Mouse (Mus musculus): ENCODE measurements around the gene Cyp2g1. TPM values are rescaled to one million over a fixed set of nuclear protein-coding genes. Genes with fewer than 3 reads are reported as not detected.
"Not testable (repeated sequence)": the region's sequence is repeated elsewhere in the genome, so short reads cannot be mapped to it uniquely, and the experiment has no call there.

Cyp2g1 gene
- not detected for total RNA-seq (2021)

DNA sequence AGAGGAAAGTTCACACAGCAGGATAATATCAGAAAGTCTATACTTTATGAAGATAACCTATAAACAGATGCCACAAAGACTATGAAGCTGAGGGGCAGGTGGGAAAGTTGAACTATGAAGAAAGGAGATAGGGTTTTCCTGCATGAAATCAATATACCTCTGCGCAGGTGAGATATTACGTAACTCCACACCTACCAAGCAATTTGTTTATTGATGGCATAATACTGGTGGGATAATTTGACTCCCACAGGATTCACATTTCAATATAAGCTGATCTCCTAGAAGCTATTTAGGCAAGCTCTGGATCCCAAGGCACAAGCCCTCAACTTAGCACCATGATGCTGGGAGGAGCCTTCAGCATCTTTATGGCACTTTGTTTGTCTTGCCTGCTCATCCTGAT is at the start of gene Cyp2g1:
Gene Cyp2g1, plus strand, starts transcription at position 301 of the 400 bp plus-strand sequence.
- DNase-seq (ENCODE audit: low spot score), result no peak
- intact Hi-C loops (cut with DNase I), result no loop called here

DNA sequence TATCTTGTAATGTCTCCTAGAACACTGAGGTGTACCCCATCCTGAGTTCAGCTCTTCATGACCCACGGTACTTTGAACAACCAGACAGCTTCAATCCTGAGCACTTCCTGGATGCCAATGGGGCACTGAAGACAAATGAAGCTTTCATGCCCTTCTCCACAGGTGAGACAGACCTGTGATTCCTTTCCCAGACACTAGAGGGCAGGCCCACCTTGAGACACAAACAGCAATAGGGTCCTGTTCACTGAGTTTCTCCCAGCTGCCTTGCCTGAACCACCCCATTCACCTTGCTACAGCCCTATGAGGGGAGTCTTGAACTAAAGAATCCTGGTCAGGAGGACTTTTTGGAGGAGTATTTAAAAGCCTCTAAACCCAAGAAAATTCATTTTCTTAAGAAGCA is 41.6 kb upstream of the Cyp2g1 start:
- DNase-seq (ENCODE audit: low spot score), result no peak
- intact Hi-C loops (cut with DNase I), result no loop called here

DNA sequence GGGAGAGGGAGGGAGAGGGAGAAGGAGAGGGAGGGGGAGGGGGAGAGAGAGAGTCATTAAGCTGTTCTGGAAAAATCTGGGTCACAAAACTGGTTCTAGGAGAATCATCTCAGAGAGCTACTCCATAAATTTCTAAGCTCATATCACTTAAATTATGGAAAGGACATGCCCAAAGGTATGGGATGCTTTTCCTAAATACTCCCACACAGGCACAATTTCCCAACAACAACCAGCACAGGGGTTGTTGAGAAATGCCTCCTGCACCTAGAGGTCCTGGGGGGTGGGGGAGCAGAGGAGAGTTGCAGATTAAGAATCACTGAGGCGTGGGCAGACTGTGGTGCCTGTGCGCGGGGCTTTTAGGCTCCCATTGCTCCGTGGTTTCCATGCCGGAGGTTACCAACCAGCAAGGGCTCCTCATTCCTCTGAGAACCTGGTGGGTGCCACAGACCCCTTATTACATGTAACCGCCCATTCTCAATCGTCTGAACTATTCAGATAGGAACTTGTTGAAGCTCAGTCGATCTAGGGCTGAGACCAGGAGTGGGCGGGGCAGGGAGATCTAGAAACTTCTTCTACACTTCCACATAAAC is 38.7 kb upstream of the Cyp2g1 start:
- intact Hi-C loops (cut with DNase I), result loop anchor here (10.0 kb wide), 1 partner anchor 355 kb away; no protein-coding TSS in a partner anchor
- DNase-seq (ENCODE audit: low spot score), result no peak

DNA sequence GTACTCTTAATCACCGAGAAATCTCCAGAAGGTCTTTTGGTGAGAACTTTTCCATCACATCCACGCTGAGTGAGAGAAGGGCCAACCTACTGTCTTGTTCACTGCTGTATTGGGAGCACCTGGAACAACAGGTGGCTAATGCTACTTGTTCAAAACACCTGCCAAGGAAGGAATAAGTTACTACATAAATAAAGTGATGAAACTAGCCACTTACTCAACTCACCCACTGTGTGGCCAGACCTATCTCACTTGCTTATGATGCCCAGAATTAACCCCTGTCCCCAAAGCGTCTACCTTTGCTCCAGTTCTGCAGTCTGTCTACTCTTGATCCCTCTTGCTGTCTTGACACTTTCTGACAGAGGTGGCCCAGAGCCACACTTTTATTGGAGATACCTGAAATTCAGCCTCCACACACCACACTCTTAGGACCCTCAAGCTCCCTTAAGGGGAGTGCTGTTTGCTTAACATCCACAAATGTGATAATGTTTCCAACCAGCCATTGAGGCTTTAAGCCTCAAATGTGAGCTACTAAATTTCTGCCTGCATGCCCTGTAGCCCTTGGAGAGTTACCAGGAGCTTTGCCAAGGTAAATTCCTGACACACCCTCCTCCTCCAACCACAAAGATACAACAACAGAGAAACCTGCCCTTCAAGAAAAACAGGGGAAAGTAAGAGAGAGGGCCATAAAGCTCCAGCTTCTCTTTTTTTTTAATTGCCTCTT is 35.7 kb upstream of the Cyp2g1 start:
- intact Hi-C loops (cut with DNase I), result loop anchor here (10.0 kb wide), 1 partner anchor 352 kb away; no protein-coding TSS in a partner anchor
- no peak for DNase-seq (ENCODE audit: low spot score)

DNA sequence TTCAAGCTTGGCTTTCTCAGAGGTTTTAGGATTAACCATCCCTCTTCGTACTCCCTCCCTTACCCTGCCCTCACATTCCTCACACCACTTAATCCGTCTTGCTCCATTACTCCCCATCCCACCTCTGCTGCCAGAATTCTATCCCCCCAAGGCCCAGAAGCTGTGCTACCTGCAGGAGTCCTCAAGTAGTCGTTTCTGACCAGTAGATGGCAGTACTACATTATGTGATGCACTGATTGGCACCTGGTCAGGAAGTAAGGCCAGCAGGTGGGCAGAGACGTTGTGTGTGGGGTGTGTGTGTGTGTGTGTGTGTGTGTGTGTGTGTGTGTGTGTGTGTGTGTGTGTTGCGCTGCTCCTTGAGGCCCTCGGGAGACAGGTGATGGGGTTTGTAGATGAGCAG is 32.8 kb upstream of the Cyp2g1 start:
- intact Hi-C loops (cut with DNase I), result loop anchor here (10.0 kb wide), 1 partner anchor 349 kb away; no protein-coding TSS in a partner anchor
- DNase-seq (ENCODE audit: low spot score), result no peak

DNA sequence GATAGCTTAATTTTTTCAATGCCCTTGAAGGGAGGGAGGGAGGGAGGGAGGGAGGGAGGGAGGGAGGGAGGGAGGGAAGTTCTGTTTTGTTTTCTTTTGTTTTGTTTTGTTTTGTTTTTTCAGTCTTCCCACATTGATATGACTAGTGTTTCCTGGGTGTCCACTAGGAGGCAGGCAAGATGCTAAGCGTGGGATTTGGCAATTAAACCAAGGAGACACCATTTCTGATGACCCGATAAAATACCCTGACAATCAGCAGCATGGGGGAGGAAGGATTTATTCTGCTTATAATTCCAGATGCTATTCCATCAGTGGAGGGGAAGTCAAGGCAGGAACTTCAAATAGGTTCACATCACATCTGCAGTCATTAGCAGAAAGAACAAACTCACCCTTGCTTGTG is 30.9 kb upstream of the Cyp2g1 start:
- DNase-seq (ENCODE audit: low spot score), result no peak
- intact Hi-C loops (cut with DNase I), result loop anchor here (10.0 kb wide), 1 partner anchor 347 kb away; no protein-coding TSS in a partner anchor

DNA sequence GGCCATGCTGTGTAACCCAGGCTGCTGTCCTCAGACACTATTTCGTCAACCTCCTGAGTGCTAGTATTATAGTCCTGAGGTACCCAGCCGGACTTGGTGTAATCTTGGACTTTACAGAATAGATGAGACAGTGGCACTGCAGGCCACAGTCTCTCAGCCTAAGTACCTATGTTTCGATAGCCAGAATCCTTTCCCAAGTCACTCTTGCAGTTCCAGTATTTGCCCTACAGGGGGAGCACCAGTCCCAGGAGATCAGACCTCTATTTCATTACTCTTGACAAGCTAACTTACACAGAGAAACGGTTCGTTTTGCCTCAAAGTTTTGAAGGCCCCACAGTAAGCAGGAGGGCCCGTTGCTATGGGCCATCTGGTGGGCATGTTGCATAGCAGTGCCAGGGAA is 30.2 kb upstream of the Cyp2g1 start:
- intact Hi-C loops (cut with DNase I), result loop anchor here (10.0 kb wide), 1 partner anchor 346 kb away; no protein-coding TSS in a partner anchor
- no peak for DNase-seq (ENCODE audit: low spot score)

DNA sequence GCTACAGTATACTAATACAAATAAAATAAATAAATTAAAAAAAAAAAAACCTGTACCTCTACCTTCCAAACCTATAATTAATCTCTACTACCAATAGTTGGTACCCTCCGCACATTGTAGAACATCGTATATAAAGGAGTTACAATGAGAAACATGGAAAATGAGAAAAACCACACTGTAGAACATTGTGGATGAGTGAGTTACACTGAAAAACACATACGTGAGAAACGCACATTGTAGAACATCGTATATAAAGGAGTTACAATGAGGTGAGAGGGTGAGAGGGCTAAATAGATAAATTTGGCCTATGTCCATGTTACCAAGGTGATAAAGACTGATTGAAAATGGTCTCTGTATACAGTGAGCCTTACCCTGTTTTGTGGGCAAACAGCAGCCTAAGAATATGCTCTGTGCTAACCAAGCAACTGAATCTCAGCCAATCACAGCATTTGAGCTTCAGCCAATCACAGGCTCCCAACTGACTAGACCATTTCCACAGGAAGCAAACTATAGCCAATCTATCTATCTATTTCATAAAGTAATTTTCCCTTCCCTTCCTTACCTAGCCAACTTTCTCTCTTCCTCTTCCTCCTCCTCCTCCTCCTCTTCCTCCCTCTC is 28.8 kb upstream of the Cyp2g1 start:
- intact Hi-C loops (cut with DNase I), result loop anchor here (10.0 kb wide), 1 partner anchor 345 kb away; no protein-coding TSS in a partner anchor
- no peak for DNase-seq (ENCODE audit: low spot score)

DNA sequence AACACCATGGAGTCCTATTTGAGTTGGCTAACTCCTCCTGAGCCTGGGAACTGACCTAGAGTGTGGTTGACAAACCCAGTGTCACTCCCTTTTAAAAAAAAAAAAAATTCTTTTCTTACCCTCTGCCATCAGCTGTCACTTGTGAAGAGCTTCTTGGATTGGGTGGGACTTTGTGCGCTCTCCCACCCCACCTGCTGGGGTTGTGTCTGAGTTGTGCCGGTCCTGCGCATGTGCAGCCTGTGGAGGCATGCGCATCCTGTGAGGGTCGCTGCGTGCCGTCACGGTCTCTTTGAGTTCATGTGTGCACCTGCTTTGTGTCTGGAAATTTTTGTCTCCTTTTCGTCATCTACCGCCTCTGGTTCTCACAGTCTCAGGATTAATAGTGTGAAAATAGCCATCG is 28.2 kb upstream of the Cyp2g1 start:
- intact Hi-C loops (cut with DNase I), result no loop called here
- no peak for DNase-seq (ENCODE audit: low spot score)

DNA sequence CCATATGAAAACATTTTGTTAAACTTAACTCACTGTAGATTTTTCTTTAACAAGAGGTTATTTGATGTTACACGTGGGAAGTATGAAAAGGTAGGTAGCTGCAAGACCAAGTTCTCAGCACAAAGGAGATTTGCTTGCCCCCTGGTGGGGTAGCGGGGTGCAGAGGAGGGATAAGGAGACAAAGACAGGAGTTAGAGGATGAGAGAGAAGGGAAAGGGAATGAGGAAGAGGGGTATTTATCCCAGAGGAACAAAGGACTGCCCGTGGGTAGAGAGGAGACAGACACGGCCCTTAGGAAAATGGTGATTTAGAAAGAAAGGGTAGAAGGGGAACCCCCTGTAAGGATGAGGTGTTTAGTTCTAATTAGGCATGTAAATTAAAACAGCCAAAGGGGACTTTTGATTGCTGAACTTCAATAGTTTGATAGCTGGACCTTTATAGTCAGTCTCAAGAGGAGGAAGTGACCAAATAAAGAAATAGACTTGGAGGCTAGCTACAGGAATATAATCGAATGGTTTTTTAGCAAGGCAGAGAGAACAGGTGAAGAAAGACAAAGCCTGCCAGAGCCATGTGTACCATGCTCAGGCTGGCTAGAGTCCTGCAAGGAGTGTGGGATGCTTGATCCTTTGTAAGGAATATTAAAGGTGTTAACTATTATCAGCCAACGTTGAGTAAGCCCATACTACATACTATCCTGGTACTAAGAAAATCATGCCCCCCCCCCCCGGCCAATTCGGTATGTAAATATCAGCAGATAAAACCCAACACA is 27.5 kb upstream of the Cyp2g1 start:
- DNase-seq (ENCODE audit: low spot score), result no peak
- intact Hi-C loops (cut with DNase I), result no loop called here

DNA sequence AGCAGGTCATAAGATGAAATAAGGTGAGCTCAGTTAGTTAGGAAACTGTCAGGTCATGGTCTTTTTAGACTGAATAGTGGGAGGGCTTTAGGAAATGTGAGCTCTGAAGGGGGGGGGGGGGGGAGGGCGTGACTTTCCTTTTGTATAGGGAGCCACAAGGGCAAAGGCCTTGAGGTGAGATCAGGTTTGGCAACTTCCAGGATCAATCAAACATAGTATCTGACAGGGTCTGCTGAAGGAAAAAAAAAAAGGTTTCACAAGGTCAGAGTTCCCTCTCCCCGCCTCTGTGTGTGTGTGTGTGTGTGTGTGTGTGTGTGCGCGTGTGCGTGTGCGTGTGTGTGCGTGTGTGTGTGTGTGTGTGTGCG is 26.9 kb upstream of the Cyp2g1 start:
- intact Hi-C loops (cut with DNase I), result no loop called here

DNA sequence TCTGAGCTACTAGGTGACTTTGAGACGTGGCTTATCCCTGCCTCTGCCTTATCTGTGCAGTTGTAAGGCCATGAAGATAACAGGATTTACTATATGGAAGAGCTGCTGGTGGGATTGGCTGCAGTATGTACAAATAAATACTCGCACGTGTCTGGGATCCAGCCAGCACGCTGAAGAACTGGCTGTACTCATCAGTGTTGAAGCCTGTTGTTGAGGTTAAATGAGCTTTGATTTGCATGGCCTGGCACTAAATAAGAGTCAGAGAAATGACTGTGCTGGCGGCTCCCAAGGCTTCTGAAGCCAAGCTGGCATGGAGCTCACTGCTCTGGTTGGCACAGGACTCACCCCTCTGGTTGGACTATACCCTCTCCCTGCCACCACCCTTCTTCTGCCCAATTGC is 25.5 kb upstream of the Cyp2g1 start:
- DNase-seq (ENCODE audit: low spot score), result no peak
- intact Hi-C loops (cut with DNase I), result no loop called here

More for the DNA sequence above, 26.9 kb upstream of the Cyp2g1 start:
- no peak for DNase-seq (ENCODE audit: low spot score)

DNA sequence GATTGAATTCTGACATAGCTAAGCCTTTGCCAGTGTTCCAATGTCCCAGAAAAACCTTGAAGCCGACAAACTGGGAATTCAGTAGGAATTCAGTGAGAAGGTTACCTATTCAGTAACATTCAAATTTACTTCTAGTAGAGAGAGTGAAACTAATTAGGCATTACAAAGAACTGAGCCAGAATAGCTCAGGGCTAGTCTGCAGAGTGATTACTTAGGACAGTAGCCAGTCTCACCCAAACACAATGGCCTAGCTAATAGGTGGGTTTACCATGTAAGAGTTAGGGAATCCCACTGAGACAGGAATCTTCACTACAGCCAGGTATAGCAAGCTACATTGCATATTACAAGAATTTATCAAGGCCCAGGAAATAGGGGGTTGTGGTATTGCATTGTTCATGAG is 22.7 kb upstream of the Cyp2g1 start:
- DNase-seq (ENCODE audit: low spot score); intact Hi-C loops (cut with DNase I): not testable (repeated sequence)

DNA sequence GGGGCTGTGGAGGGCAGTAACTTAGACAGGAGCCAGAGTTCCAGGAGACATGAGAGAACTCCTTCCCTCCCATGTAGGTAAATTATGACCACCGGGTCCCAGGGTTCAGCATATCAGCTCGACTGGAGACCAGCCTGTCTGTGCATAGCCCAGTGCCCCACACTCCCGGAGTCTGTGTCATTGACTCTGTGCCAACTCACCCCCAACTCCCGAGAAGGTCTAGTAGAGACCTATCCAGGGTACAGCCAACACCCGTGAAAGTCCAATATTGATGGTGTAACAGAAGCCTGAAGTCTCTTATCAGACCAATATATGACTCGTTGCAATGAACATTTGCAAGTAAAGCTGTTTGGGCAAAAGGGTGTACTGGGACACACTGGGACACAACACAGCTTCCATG is 18.7 kb upstream of the Cyp2g1 start:
- intact Hi-C loops (cut with DNase I), result no loop called here
- DNase-seq (ENCODE audit: low spot score), result no peak

DNA sequence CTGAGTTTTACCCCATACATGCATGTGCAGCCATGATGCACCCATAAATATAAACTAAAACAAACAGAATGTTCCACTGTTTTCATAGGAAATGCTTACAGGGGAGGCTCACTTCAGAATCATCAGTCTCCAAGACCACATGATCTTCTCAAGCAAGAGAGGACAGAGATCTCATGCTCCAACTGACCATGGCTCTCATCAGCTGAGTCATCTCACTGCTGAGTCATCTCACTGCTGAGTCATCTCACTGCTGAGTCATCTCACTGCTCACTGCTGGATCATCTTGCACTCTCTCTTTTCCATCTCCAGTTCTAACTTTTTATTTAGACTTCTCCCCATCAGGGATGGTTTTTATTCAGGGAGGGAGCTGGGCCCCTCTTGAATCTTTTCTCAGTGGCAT is 8.6 kb upstream of the Cyp2g1 start:
- intact Hi-C loops (cut with DNase I), result no loop called here
- no peak for DNase-seq (ENCODE audit: low spot score)

DNA sequence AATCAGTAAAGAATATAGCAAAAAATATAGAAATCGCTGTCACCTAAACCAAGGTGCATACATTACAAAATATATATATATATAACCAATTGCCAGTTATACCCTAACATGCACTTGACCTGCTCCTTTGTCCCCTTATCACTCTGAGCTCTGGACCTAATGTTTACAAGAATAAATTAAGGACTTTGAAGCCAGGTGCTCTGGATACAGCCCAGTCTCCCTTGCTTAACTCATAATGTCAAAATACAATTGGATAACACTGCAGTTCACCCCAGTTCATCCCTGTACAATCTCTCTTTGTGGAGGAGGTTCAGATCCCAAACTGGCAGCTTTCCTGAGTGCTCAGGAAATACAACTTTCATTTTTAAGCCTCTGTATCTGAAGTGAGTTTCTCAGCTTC is 7.7 kb upstream of the Cyp2g1 start:
- DNase-seq (ENCODE audit: low spot score), result no peak
- intact Hi-C loops (cut with DNase I), result no loop called here

DNA sequence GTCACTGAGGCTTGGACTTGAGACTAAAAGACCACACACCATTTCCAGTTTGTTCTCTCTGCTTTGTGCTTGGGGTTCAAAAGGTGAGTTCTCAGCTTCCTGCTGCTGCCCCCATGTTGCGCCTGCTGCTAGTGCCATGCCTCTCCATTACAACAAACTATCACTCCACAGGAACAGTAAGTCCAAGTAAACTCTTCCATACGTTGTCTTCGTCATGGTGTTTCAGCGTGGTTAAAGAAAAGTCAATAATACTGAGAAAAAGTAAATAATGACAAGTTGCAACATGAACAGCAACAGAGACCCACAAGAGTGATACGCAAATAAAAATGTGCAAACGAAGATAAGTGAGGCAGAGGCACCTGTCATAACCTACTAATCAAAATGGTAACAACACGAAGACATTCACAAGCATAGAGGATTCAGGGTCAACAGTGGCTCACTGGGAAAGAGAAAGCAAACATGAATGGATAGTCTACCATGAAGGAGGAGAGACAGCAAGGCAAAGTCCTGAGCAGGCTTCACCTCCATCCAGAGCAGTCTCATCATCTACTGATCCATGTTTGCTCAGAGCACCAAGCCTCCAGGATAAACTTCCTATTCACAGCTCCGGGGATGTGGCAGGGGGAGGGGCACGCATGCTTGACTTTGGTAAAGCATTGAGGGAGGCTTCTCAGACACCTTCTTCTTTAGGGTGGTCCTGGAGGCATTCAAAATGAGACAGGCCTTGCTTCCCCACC is 23.0 kb downstream of the Cyp2g1 start:
- intact Hi-C loops (cut with DNase I); DNase-seq (ENCODE audit: low spot score): not testable (repeated sequence)

DNA sequence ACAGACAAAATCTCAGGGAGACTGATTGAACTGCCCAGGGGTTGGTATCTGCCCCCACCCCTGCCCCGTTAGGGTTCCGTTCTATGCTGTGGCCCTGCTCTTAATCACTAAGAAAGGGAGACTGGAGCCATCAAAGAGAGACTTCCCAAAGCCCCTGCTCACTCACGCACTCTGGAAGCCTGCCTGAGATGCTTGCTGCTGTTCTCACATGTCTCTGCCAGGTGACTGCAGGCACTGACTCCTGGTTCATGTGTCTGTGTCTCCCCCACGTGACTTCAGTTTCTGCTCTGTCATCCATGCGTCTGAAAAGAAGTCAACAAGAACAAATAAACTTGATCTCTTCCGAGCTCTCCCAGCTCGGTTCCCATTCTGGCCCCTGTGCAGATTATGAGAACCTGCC is 24.0 kb downstream of the Cyp2g1 start:
- intact Hi-C loops (cut with DNase I); DNase-seq (ENCODE audit: low spot score): not testable (repeated sequence)

DNA sequence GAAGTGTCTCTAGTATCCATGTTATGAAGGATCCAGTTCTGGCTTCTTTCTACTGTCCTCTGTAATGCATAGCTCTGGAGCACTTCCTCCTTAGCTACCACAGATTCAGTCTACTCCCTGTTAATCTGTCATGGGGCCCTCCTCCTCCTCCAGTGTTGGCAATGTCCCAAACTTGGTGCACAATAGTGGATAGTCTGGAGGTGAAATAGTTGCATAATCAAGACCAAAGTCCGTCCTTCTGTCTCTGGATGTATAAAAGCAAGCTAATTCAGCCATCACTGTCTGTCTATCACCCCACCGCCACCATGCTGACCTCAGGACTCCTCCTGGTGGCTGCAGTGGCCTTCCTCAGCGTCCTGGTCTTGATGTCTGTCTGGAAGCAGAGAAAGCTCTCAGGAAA is 26.4 kb downstream of the Cyp2g1 start, which contains the start of gene Cyp2a5:
Gene Cyp2a5, plus strand, starts transcription at position 247 of the 400 bp plus-strand sequence.
- DNase-seq (ENCODE audit: low spot score); intact Hi-C loops (cut with DNase I): not testable (repeated sequence)

DNA sequence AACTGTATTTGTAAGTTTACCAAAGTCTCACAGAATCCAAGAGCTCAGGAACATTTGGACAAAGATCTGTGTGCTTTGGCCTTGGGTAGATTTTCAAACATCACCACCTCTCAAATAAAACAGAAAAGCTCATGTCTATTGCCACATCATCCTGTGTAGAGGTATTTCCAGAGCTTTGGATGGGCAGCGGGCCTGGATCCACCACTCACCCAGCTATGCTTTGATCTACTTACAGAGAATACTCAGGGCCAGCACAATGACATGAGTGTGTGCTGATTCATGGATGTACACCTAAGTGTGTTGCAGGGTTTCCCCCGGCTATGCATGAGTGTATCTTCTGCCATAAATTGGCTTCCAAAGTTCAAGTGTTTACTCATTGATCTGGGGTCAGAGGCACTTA is 34.7 kb downstream of the Cyp2g1 start:
- intact Hi-C loops (cut with DNase I); DNase-seq (ENCODE audit: low spot score): not testable (repeated sequence)

All from heart, postnatal 25 days (tissue).